Comparison of ENCODE assay signal across 9 mouse cellular contexts in genomic region chr9:51335294-51336010, GRCm38 (mm10). TPM values are rescaled to one million over a fixed set of nuclear protein-coding genes. Genes with fewer than 3 reads are reported as not detected.
DNase-seq lines count a peak whose midpoint lies in the region; ATAC-seq and TF ChIP-seq lines count a peak whose summit lies in the region.
"Had no signal": no experiment of that assay in that cellular context is flagged by ENCODE, and none has a peak within 500 bp of the region (broad histone marks: within the 10 kb centered on the region; RNA-seq: fewer than 3 reads in every experiment).

No protein-coding gene starts in this region.

- H3K4me2 ChIP-seq in heart, embryonic 13.5 days = peak overlapping the region; percentile 56
- H3K4me2 ChIP-seq in kidney, embryonic 16.5 days (replicated peaks; ENCODE audit: low read depth, low read length) = peak overlapping the region; percentile 49
- peak overlapping the region; percentile 35 for H3K4me2 ChIP-seq in limb, embryonic 15.5 days
- H3K4me2 ChIP-seq in neural tube, embryonic 13.5 days = peak overlapping the region; percentile 43

- H3K4me3 ChIP-seq in forebrain, embryonic 10.5 days = no peak overlapping the region
- H3K4me3 ChIP-seq in heart, embryonic 13.5 days = no peak overlapping the region
- peak overlapping the region; percentile 25 for H3K4me3 ChIP-seq in kidney, embryonic 16.5 days (ENCODE audit: low read length)
- H3K4me3 ChIP-seq in limb, embryonic 15.5 days = 0 out of 2 replicates have a peak overlapping the region, but pooled peaks have one; percentile 9
- no peak overlapping the region for H3K4me3 ChIP-seq in neural tube, embryonic 13.5 days
- H3K4me3 ChIP-seq in testis, adult 2 months (ENCODE audit: control insufficient read depth, low read depth, low read length) = no peak overlapping the region; the same call in 1 of the 2 replicates
- H3K4me3 ChIP-seq: erythroblast, embryonic 14.5 days had no signal

- no peak for TF ChIP-seq POLR2A in brain, embryonic 14.5 days (IDR thresholded peaks at IDR 0.05; ENCODE audit: borderline replicate concordance, extremely low read depth, insufficient read depth, insufficient read length, poor library complexity, severe bottlenecking)
- TF ChIP-seq POLR2A in testis, adult 2 months (IDR thresholded peaks at IDR 0.05; ENCODE audit: control insufficient read depth, low read depth, low read length) = no peak

- H3K4me1 ChIP-seq in forebrain, embryonic 10.5 days = 0 out of 2 replicates have a peak, but pooled peaks cover 4% of the 10 kb centered on the region
- no peaks in the 10 kb centered on the region for H3K4me1 ChIP-seq in heart, embryonic 13.5 days
- peaks cover 4% of the 10 kb centered on the region; the same call in 1 of the 2 replicates for H3K4me1 ChIP-seq in kidney, embryonic 16.5 days (ENCODE audit: insufficient read depth, low read length)
- 0 out of 2 replicates have a peak, but pooled peaks cover 3% of the 10 kb centered on the region for H3K4me1 ChIP-seq in limb, embryonic 15.5 days
- peaks cover 6% of the 10 kb centered on the region; the same call in 1 of the 2 replicates for H3K4me1 ChIP-seq in neural tube, embryonic 13.5 days (replicated peaks)
- 0 out of 2 replicates have a peak, but pooled peaks cover 2% of the 10 kb centered on the region for H3K4me1 ChIP-seq in testis, adult 2 months (ENCODE audit: control insufficient read depth, insufficient read depth, low read length)

- no peaks in the 10 kb centered on the region for H3K36me3 ChIP-seq in forebrain, embryonic 10.5 days (replicated peaks)
- H3K36me3 ChIP-seq in heart, embryonic 13.5 days = no peaks in the 10 kb centered on the region
- H3K36me3 ChIP-seq in kidney, embryonic 16.5 days (ENCODE audit: insufficient read depth, low read length) = no peaks in the 10 kb centered on the region
- no peaks in the 10 kb centered on the region for H3K36me3 ChIP-seq in limb, embryonic 15.5 days
- no peaks in the 10 kb centered on the region for H3K36me3 ChIP-seq in neural tube, embryonic 13.5 days
- no peaks in the 10 kb centered on the region for H3K36me3 ChIP-seq in testis, adult 2 months (ENCODE audit: control insufficient read depth, insufficient read depth, low read length)

- 33% methylated on average over 8 of the region's 8 CpGs for WGBS in forebrain, embryonic 10.5 days
- 25% methylated on average over 8 of the region's 8 CpGs for WGBS in heart, embryonic 13.5 days
- WGBS in kidney, embryonic 16.5 days = 20% methylated on average over 8 of the region's 8 CpGs
- WGBS in limb, embryonic 15.5 days = 24% methylated on average over 8 of the region's 8 CpGs
- WGBS in neural tube, embryonic 13.5 days = 24% methylated on average over 8 of the region's 8 CpGs

- no peaks in the 10 kb centered on the region for H3K27me3 ChIP-seq in forebrain, embryonic 10.5 days (ENCODE audit: poor library complexity, severe bottlenecking)
- peaks cover 10% of the 10 kb centered on the region; the same call in 1 of the 2 replicates for H3K27me3 ChIP-seq in heart, embryonic 13.5 days (replicated peaks)
- H3K27me3 ChIP-seq in kidney, embryonic 16.5 days (ENCODE audit: insufficient read depth, low read length) = no peaks in the 10 kb centered on the region
- H3K27me3 ChIP-seq in limb, embryonic 15.5 days = no peaks in the 10 kb centered on the region; the same call in 1 of the 2 replicates
- H3K27me3 ChIP-seq in neural tube, embryonic 13.5 days = no peaks in the 10 kb centered on the region
- no peaks in the 10 kb centered on the region for H3K27me3 ChIP-seq in testis, adult 2 months (ENCODE audit: control insufficient read depth, insufficient read depth, low read length)

- no peak overlapping the region for H3K9ac ChIP-seq in heart, embryonic 13.5 days
- 0 out of 2 replicates have a peak overlapping the region, but pooled peaks have one; percentile 29 for H3K9ac ChIP-seq in kidney, embryonic 16.5 days (replicated peaks; ENCODE audit: low read length)
- H3K9ac ChIP-seq in limb, embryonic 15.5 days = no peak overlapping the region
- peak overlapping the region; percentile 6; the same call in 1 of the 2 replicates for H3K9ac ChIP-seq in neural tube, embryonic 13.5 days

- no peak for ATAC-seq in heart, embryonic 13.5 days (ENCODE audit: extremely low read depth, insufficient number of reproducible peaks, low FRiP score, low TSS enrichment)
- peak; percentile 88; the same call in 1 of the 2 replicates for ATAC-seq in kidney, embryonic 16.5 days (ENCODE audit: low FRiP score, low TSS enrichment)
- ATAC-seq in limb, embryonic 15.5 days (ENCODE audit: insufficient number of reproducible peaks, low FRiP score, low TSS enrichment, low read depth) = 0 out of 2 replicates have a peak, but pooled peaks have one; percentile 58
- peak; percentile 92 for ATAC-seq in neural tube, embryonic 13.5 days (ENCODE audit: low read depth)

- peak; percentile 94 for TF ChIP-seq CTCF in brain, embryonic 14.5 days (IDR thresholded peaks at IDR 0.05; ENCODE audit: borderline replicate concordance, extremely low read depth, insufficient read depth, insufficient read length)
- peak; percentile 56; the same call in 1 of the 2 replicates for TF ChIP-seq CTCF in testis, adult 2 months (IDR thresholded peaks at IDR 0.05; ENCODE audit: control insufficient read depth, insufficient read depth, insufficient replicate concordance, low read depth, low read length)

- H3K27ac ChIP-seq in forebrain, embryonic 10.5 days = no peak overlapping the region; the same call in 1 of the 2 replicates
- no peak overlapping the region for H3K27ac ChIP-seq in heart, embryonic 13.5 days (replicated peaks)
- no peak overlapping the region for H3K27ac ChIP-seq in kidney, embryonic 16.5 days (ENCODE audit: low read length)
- no peak overlapping the region for H3K27ac ChIP-seq in limb, embryonic 15.5 days
- H3K27ac ChIP-seq in neural tube, embryonic 13.5 days (replicated peaks) = no peak overlapping the region
- H3K27ac ChIP-seq in testis, adult 2 months (ENCODE audit: control insufficient read depth, insufficient read depth, low read depth, low read length) = no peak overlapping the region

- no peaks in the 10 kb centered on the region for H3K9me3 ChIP-seq in forebrain, embryonic 10.5 days
- no peaks in the 10 kb centered on the region for H3K9me3 ChIP-seq in heart, embryonic 13.5 days
- no peaks in the 10 kb centered on the region for H3K9me3 ChIP-seq in kidney, embryonic 16.5 days (ENCODE audit: low read length)
- no peaks in the 10 kb centered on the region for H3K9me3 ChIP-seq in limb, embryonic 15.5 days
- no peaks in the 10 kb centered on the region for H3K9me3 ChIP-seq in neural tube, embryonic 13.5 days

- DNase-seq in CD4-positive helper T cell, adult 2 months (ENCODE audit: low read depth, low spot score) = peak; percentile 60
- DNase-seq in brain, embryonic 14.5 days (ENCODE audit: low read depth) = peak; percentile 94
- DNase-seq in forebrain, embryonic 10.5 days (ENCODE audit: extremely low spot score, low spot score) = peak; percentile 74

RNA-seq across cellular contexts. Expression of gene 1810046K07Rik, which starts 6.7 kb away (rescaled TPM):
- not detected in 2 replicates for polyA plus RNA-seq in brain, embryonic 14.5 days (2012; rRNA removed)
- not detected in 2 replicates for polyA plus RNA-seq in forebrain, embryonic 10.5 days (2016; fragmentation: Nextera tagmentation; extraction: Ambion mirVana)
- not detected in 2 replicates for polyA plus RNA-seq in heart, embryonic 13.5 days (2015; fragmentation: Nextera tagmentation; extraction: Ambion mirVana)
- polyA plus RNA-seq in kidney, embryonic 16.5 days (2015; fragmentation: Nextera tagmentation; extraction: Ambion mirVana) = not detected in 2 replicates
- 0.14 TPM in 1 of 2 replicates, not detected in the other for polyA plus RNA-seq in limb, embryonic 15.5 days (2015; fragmentation: Nextera tagmentation; extraction: Ambion mirVana)
- polyA plus RNA-seq in neural tube, embryonic 13.5 days (2015; fragmentation: Nextera tagmentation; extraction: Ambion mirVana) = not detected in 2 replicates
- polyA plus RNA-seq in testis, adult 2 months (2012; rRNA removed) = 3.1 and 3.9 TPM in 2 replicates

RNA-seq across cellular contexts. Expression of gene Colca2, which starts 57.1 kb away (rescaled TPM):
- 1.1 and 1.2 TPM in 2 replicates for polyA plus RNA-seq in brain, embryonic 14.5 days (2012; rRNA removed)
- 1.6 and 1.8 TPM in 2 replicates for polyA plus RNA-seq in forebrain, embryonic 10.5 days (2016; fragmentation: Nextera tagmentation; extraction: Ambion mirVana)
- polyA plus RNA-seq in heart, embryonic 13.5 days (2015; fragmentation: Nextera tagmentation; extraction: Ambion mirVana) = 3.4 and 4.1 TPM in 2 replicates
- polyA plus RNA-seq in kidney, embryonic 16.5 days (2015; fragmentation: Nextera tagmentation; extraction: Ambion mirVana) = 4.4 and 4.6 TPM in 2 replicates
- 1.5 and 2.4 TPM in 2 replicates for polyA plus RNA-seq in limb, embryonic 15.5 days (2015; fragmentation: Nextera tagmentation; extraction: Ambion mirVana)
- polyA plus RNA-seq in neural tube, embryonic 13.5 days (2015; fragmentation: Nextera tagmentation; extraction: Ambion mirVana) = 0.56 and 1.3 TPM in 2 replicates
- 4.8 and 7.2 TPM in 2 replicates for polyA plus RNA-seq in testis, adult 2 months (2012; rRNA removed)
- polyA plus RNA-seq: erythroblast, embryonic 14.5 days had no signal

Comparison
In these comparisons a context has a peak if more than half of its experiments do, and no peak if none do; other contexts are left out.
1. H3K4me3 ChIP-seq: peak in kidney, embryonic 16.5 days (single experiment) and limb, embryonic 15.5 days (single experiment); none in forebrain, embryonic 10.5 days (single experiment), heart, embryonic 13.5 days (single experiment), neural tube, embryonic 13.5 days (single experiment) and testis, adult 2 months (single experiment).
2. H3K9ac ChIP-seq: peak in kidney, embryonic 16.5 days (single experiment) and neural tube, embryonic 13.5 days (single experiment); none in heart, embryonic 13.5 days (single experiment) and limb, embryonic 15.5 days (single experiment).
3. Peak in every context shown above with its lines, with median percentiles within 50 percentile points of each other: DNase-seq and H3K4me2 ChIP-seq.